Mouse (Mus musculus) stomach, postnatal 0 days (tissue): Measurements from ENCODE around the gene Ppp2r5a. TPM values are rescaled to one million over a fixed set of nuclear protein-coding genes. Genes with fewer than 3 reads are reported as not detected.

Experiments
- ATAC-seq: fragments of 200-750 bp; cut with Nextera tagmentation; 2 replicates; pipeline ENCODE4 v1.8.0; 2017; ENCODE audit not compliant: low FRiP score, low TSS enrichment
- DNase-seq: peaks from one replicate; pipeline ENCODE4 v3.0.0-alpha.2; 2016; ENCODE audit warnings: low spot score
- H3K27ac ChIP-seq: fragments of 300-500 bp; sonication (generic); replicated peaks from 2 replicates; pipeline ENCODE4 v1.5.1; 2014; ENCODE audit warnings: mild to moderate bottlenecking, control low read depth
- H3K27me3 ChIP-seq: fragments of 300-500 bp; sonication (generic); 2 replicates; pipeline ENCODE4 v1.6.1; 2014; ENCODE audit warnings: low read length; ENCODE audit not compliant: control insufficient read depth, insufficient read depth
- H3K36me3 ChIP-seq: fragments of 300-500 bp; sonication (generic); 2 replicates; pipeline ENCODE4 v1.6.1; 2014; ENCODE audit warnings: low read length, mixed read lengths; ENCODE audit not compliant: control insufficient read depth, insufficient read depth
- H3K4me1 ChIP-seq: fragments of 300-500 bp; sonication (generic); replicated peaks from 2 replicates; pipeline ENCODE4 v1.6.1; 2014; ENCODE audit warnings: antibody characterized with exemption; ENCODE audit not compliant: control insufficient read depth, insufficient read depth
- H3K4me2 ChIP-seq: fragments of 300-500 bp; sonication (generic); replicated peaks from 2 replicates; pipeline ENCODE4 v1.6.1; 2014; ENCODE audit warnings: low read depth, mild to moderate bottlenecking, control low read depth, moderate library complexity
- H3K4me3 ChIP-seq: fragments of 300-500 bp; sonication (generic); 2 replicates; pipeline ENCODE4 v1.5.1; 2014; ENCODE audit warnings: low read depth, low read length, control low read depth
- H3K9ac ChIP-seq: fragments of 300-500 bp; sonication (generic); 2 replicates; pipeline ENCODE4 v1.6.1; 2014; ENCODE audit warnings: mild to moderate bottlenecking, low read length, control low read depth, mixed read lengths
- H3K9me3 ChIP-seq: fragments of 300-500 bp; sonication (generic); 2 replicates; pipeline ENCODE4 v1.6.1; 2016; ENCODE audit warnings: low read length; ENCODE audit not compliant: control insufficient read depth
- CTCF ChIP-seq: IDR thresholded peaks from 2 replicates; pipeline ENCODE4 v1.5.1; 2016; ENCODE audit warnings: antibody characterized with exemption, low read depth, mild to moderate bottlenecking, moderate library complexity
- EP300 ChIP-seq: optimal IDR thresholded peaks from 2 replicates; pipeline ENCODE3; 2016; ENCODE audit warnings: antibody characterized with exemption
- WGBS: fragments of 180-500 bp; shearing (Covaris S2); extraction: QIAGEN DNeasy Blood & Tissue Kit; methylation state at CpG from one replicate; pipeline ENCODE4 v1.1.7; 2014; 5-methylcytosine and 5-hydroxymethylcytosine counted together
- polyA plus RNA-seq: library from polyadenylated mRNA; unstranded; fragments of >200 nt; fragmentation: Nextera tagmentation; extraction: Ambion mirVana; gene quantifications from 2 replicates; pipeline ENCODE4 v1.2.1, GENCODE M21; 2015

The Ppp2r5a gene
- polyA plus RNA-seq, 1 experiment from 2014 or later, result 28.4 TPM

GRCm38 (mm10) chr1:191417111-191417510 is 14.0 kb upstream of the Ppp2r5a start:
- H3K9ac ChIP-seq, result no peak overlapping the region
- DNase-seq, result no peak
- no peak overlapping the region for H3K27ac ChIP-seq
- 60% methylated on average over 5 of the region's 5 CpGs for WGBS
- no peak overlapping the region for H3K4me3 ChIP-seq
- no peaks in the 10 kb centered on the region for H3K9me3 ChIP-seq
- H3K36me3 ChIP-seq, result no peaks in the 10 kb centered on the region
- TF ChIP-seq CTCF, result no peak
- no peak for TF ChIP-seq EP300
- no peaks in the 10 kb centered on the region for H3K27me3 ChIP-seq
- H3K4me2 ChIP-seq, result no peak overlapping the region
- peak; percentile 58 for ATAC-seq
- peaks cover 3% of the 10 kb centered on the region for H3K4me1 ChIP-seq

- DNase-seq, result no peak
- no peak for ATAC-seq
- H3K4me1 ChIP-seq, result peaks cover 3% of the 10 kb centered on the region
- H3K9ac ChIP-seq, result no peak overlapping the region
- no peak overlapping the region for H3K4me2 ChIP-seq
- TF ChIP-seq EP300 (no peak), CTCF (no peak)
- no peaks in the 10 kb centered on the region for H3K9me3 ChIP-seq
- 34% methylated on average over 3 of the region's 3 CpGs for WGBS
- H3K4me3 ChIP-seq, result no peak overlapping the region
- no peaks in the 10 kb centered on the region for H3K36me3 ChIP-seq
- H3K27ac ChIP-seq, result no peak overlapping the region
- no peaks in the 10 kb centered on the region for H3K27me3 ChIP-seq
Measured at GRCm38 (mm10) chr1:191416611-191417010, 13.5 kb upstream of the Ppp2r5a start.

- Histone ChIP-seq H3K27ac (no peak overlapping the region), H3K4me1 (no peaks in the 10 kb centered on the region), H3K4me3 (no peak overlapping the region), H3K9ac (no peak overlapping the region), H3K36me3 (no peaks in the 10 kb centered on the region), H3K4me2 (no peak overlapping the region), H3K27me3 (no peaks in the 10 kb centered on the region; the same call in 1 of the 2 replicates), H3K9me3 (no peaks in the 10 kb centered on the region)
- WGBS, result 49% methylated on average over 6 of the region's 6 CpGs
- DNase-seq, result no peak
- TF ChIP-seq EP300, result no peak
- TF ChIP-seq CTCF, result no peak
- ATAC-seq, result no peak
Measured at GRCm38 (mm10) chr1:191414432-191414831, 11.4 kb upstream of the Ppp2r5a start.

- Histone ChIP-seq H3K9ac (no peak overlapping the region), H3K27me3 (no peaks in the 10 kb centered on the region; the same call in 1 of the 2 replicates), H3K27ac (no peak overlapping the region), H3K4me3 (no peak overlapping the region), H3K4me1 (no peaks in the 10 kb centered on the region), H3K9me3 (no peaks in the 10 kb centered on the region), H3K4me2 (no peak overlapping the region), H3K36me3 (no peaks in the 10 kb centered on the region)
- 41% methylated on average over 6 of the region's 6 CpGs for WGBS
- no peak for TF ChIP-seq CTCF
- no peak for TF ChIP-seq EP300
- no peak for DNase-seq
- ATAC-seq, result no peak
Measured at GRCm38 (mm10) chr1:191413691-191414415, 10.8 kb upstream of the Ppp2r5a start.

GRCm38 (mm10) chr1:191410294-191411036 is 7.4 kb upstream of the Ppp2r5a start:
- 51% methylated on average over 10 of the region's 10 CpGs for WGBS
- Histone ChIP-seq H3K4me1 (no peaks in the 10 kb centered on the region), H3K4me2 (no peak overlapping the region), H3K4me3 (no peak overlapping the region), H3K9me3 (no peaks in the 10 kb centered on the region), H3K36me3 (no peaks in the 10 kb centered on the region), H3K9ac (no peak overlapping the region), H3K27me3 (no peaks in the 10 kb centered on the region; the same call in 1 of the 2 replicates), H3K27ac (no peak overlapping the region)
- no peak for TF ChIP-seq EP300
- DNase-seq, result no peak
- no peak for ATAC-seq

- Histone ChIP-seq H3K27me3 (no peaks in the 10 kb centered on the region; the same call in 1 of the 2 replicates), H3K36me3 (no peaks in the 10 kb centered on the region), H3K4me2 (no peak overlapping the region), H3K9ac (no peak overlapping the region), H3K4me3 (no peak overlapping the region), H3K27ac (no peak overlapping the region), H3K9me3 (no peaks in the 10 kb centered on the region), H3K4me1 (no peaks in the 10 kb centered on the region)
- TF ChIP-seq CTCF, result no peak
- no peak for TF ChIP-seq EP300
- no peak for ATAC-seq
- 60% methylated on average over 12 of the region's 12 CpGs for WGBS
- no peak for DNase-seq
Measured at GRCm38 (mm10) chr1:191407246-191407645, 4.2 kb upstream of the Ppp2r5a start.
